Mouse (Mus musculus): ENCODE data around the gene Dram1.

The Dram1 gene

GRCm38 (mm10) chr10:88379013-88379885 lies at the start of gene Dram1, which contains the start of gene Gnptab:
TSS of gene Dram1 (minus strand) at chr10:88379080.
TSS of gene Gnptab (plus strand) at chr10:88379132.
- DNase-seq (ENCODE audit: low read depth in 1 of 2, low spot score in 2 of 2), result peak; percentile 58 to 83

- DNase-seq (ENCODE audit: low read depth in 1 of 2, low spot score in 2 of 2), result no peak
Measured at GRCm38 (mm10) chr10:88427998-88428397, 49.1 kb upstream of the Dram1 start.

- no peak for DNase-seq (ENCODE audit: low read depth in 1 of 2, low spot score in 2 of 2)
Measured at GRCm38 (mm10) chr10:88426896-88427295, 48.0 kb upstream of the Dram1 start.

DNA sequence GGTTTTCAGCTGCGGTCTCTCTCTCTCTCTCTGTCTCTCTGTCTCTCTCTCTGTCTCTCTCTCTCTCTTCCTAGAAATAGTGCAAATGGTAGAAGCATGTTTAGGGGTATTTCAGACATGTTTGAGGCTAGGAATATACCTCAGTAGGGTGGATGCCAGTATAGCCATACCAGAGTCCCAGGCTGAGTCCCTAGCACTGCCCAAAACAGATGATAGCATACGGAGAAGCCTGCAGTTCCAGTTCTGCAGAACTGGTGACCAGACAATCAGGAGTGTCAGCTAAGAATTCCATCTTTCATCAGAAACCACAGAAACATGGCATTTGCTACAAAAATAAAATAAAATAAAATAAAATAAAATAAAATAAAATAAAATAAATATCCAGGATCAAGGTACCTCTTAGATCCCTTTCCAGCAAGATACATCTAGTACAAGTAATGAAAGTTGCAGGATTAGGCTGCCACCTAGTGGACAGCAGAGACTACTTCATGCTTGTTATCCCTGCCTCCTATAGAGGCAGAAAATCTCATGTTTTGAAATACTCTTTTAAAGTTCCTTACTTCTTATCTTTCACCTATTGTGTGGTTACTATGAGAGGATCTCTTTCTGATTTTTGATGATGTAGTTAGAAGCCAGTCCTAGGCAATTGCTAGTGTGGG lies 47.4 kb upstream of the Dram1 start:
- DNase-seq (ENCODE audit: low read depth in 1 of 2, low spot score in 2 of 2), result no peak

DNA sequence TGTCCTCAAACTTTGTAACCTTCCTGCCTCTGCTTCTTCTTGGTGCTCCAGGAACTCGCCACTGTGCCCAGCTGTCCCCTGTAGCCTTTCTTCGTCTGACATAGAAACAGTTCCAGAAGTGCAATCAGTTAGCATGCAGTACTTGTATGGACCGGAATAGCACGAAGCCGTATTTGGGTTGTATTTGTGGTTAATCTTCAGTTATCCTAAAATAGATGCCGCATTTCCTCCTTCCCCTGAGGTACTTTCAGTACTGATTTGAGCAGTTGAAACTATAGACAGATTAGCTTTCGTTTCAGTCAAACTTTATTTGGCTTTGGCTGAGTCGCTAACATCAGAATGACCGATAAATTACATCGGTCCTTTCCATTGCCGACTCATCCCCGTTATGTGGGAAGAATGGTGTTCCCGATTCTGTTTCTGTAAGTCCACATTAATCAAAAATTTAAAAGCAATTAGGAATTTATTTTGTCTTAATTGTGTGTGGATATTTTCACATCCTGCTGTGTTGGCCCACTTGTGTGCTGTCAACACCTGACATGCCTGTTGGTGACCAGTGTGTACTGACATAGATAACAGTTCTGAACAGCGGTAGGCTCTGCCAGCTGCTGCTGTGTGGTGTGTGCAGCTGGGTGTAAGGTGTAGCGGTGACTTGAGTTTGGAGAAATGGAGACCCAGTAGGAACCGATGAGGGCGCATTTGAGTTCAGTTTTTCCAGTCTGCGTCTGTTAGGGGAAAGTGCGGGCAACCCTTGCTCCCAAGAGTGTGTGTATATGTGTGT lies 42.0 kb upstream of the Dram1 start:
- no peak for DNase-seq (ENCODE audit: low read depth in 1 of 2, low spot score in 2 of 2)

DNA sequence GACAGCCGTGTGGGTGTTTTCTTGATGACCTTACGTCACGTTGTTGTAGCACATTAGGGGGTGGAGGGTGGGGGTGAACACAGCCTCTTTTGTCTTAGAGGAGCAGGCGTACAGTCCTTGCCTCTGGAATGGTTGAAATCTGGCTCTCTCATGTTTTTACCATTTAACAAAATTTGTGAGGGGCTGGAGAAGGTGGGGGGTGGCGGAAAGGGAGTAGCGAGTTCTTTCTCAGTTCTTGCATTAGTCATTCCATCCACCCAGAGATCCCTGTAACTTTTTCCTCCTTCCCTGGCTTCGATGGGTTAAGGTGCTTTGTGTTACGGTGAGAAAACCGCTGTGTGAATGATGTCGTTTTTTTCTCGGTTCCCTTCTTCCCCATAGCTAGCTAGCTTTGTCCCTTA lies 41.3 kb upstream of the Dram1 start:
- DNase-seq (ENCODE audit: low read depth in 1 of 2, low spot score in 2 of 2), result no peak

GRCm38 (mm10) chr10:88417686-88418085 lies 38.8 kb upstream of the Dram1 start:
- DNase-seq (ENCODE audit: low read depth in 1 of 2, low spot score in 2 of 2), result peak; percentile 22 to 40

- DNase-seq (ENCODE audit: low read depth in 1 of 2, low spot score in 2 of 2), result no peak
Measured at GRCm38 (mm10) chr10:88412290-88412995, 33.6 kb upstream of the Dram1 start.

GRCm38 (mm10) chr10:88409751-88410150 lies 30.9 kb upstream of the Dram1 start:
- no peak for DNase-seq (ENCODE audit: low read depth in 1 of 2, low spot score in 2 of 2)

- DNase-seq (ENCODE audit: low read depth in 1 of 2, low spot score in 2 of 2), result no peak
Measured at GRCm38 (mm10) chr10:88407875-88408631, 29.2 kb upstream of the Dram1 start.

- DNase-seq (ENCODE audit: low read depth in 1 of 2, low spot score in 2 of 2), result no peak
Measured at GRCm38 (mm10) chr10:88405812-88406211, 26.9 kb upstream of the Dram1 start.

DNA sequence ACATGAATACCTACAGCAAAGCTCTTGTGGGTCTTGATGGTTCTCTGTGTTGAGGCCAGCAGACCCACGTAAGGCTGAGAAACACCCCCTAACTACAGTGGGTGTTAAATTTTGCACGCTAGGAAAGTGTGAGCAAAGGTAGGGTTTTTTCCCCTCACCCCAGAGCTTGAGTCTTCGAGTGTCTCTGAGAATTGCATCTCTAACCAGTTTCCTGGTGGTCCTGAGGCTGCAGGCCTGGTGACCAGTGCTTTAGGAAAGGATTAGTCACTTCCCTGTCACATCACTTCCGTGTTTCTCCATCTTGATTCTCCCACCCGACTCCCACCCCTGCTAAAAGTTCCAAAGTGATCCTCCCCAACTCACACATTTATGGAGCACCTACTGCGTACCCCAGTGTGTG lies 25.3 kb upstream of the Dram1 start:
- no peak for DNase-seq (ENCODE audit: low read depth in 1 of 2, low spot score in 2 of 2)

- no peak for DNase-seq (ENCODE audit: low read depth in 1 of 2, low spot score in 2 of 2)
Measured at GRCm38 (mm10) chr10:88403021-88403420, 24.1 kb upstream of the Dram1 start.

- DNase-seq (ENCODE audit: low read depth in 1 of 2, low spot score in 2 of 2), result no peak
Measured at GRCm38 (mm10) chr10:88399271-88399670, 20.4 kb upstream of the Dram1 start.

- DNase-seq (ENCODE audit: low read depth in 1 of 2, low spot score in 2 of 2), result no peak
Measured at GRCm38 (mm10) chr10:88398668-88399243, 19.9 kb upstream of the Dram1 start.

GRCm38 (mm10) chr10:88392181-88392847 lies 13.4 kb upstream of the Dram1 start:
- no peak for DNase-seq (ENCODE audit: low read depth in 1 of 2, low spot score in 2 of 2)

- DNase-seq (ENCODE audit: low read depth in 1 of 2, low spot score in 2 of 2), result no peak
Measured at GRCm38 (mm10) chr10:88391495-88391894, 12.6 kb upstream of the Dram1 start.

DNA sequence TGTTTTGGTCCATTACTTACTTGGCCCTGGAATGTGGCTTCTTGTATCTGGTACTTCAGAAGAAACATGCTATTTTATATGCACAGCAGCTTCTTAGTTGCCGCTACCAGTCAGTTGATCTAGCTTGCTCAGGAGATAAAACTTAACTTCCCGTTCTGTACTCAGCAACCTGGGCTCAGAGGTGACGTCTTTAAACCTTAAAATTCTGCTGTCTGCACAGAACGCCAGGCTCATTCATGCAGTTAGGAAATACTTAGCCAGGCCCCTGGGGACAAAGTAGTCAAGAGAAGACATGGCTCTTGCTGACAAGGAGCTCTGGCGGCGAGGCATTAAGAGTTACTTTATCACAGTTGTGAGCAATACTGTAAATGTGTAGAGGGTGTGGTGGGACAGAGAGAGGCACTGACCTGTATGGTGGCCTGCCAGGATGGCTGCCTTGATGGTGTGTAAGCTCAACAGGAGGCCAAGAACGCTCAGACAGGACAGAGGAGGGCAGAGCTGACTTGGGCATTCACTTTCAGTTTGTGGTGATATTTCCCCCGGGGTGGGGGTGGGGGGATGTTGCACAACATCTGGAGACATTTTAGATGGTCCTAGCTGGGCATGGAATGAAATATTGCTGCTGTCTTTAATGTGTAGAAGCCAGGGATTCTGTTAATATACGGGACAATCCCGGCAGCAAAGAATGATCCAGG lies 11.4 kb upstream of the Dram1 start:
- DNase-seq (ENCODE audit: low read depth in 1 of 2, low spot score in 2 of 2), result peak in 1 of 2 experiments; percentile 14

- DNase-seq (ENCODE audit: low read depth in 1 of 2, low spot score in 2 of 2), result no peak
Measured at GRCm38 (mm10) chr10:88389576-88389975, 10.7 kb upstream of the Dram1 start.

Data from monocyte, adult 2 months (primary cell).